Mouse (Mus musculus): ENCODE data around the gene Bcl7c. TPM values are rescaled to one million over a fixed set of nuclear protein-coding genes. Genes with fewer than 3 reads are reported as not detected.
"Not testable (repeated sequence)": the region's sequence is repeated elsewhere in the genome, so short reads cannot be mapped to it uniquely, and the experiment has no call there.

Bcl7c gene
- total RNA-seq, 2 experiments from 2014 or later = 38.6 TPM

GRCm38 (mm10) chr7:127718339-127718738 lies 9.6 kb upstream of the Bcl7c start:
- no peak for DNase-seq (ENCODE audit: low spot score in 2 of 2)

DNA sequence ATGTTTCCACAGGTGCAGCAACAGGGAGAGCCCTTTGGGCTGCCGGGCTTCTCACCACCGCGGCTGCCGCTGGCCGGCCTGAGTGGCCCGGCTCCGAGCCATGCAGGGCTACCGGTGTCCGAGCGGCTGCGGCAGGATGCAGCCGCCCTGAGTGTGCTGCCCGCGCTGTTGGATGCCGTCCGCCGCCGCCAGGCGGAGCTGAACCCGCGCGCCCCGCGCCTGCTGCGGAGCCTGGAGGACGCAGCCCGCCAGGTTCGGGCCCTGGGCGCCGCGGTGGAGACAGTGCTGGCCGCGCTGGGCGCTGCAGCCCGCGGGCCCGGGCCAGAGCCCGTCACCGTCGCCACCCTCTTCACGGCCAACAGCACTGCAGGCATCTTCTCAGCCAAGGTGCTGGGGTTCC lies 8.3 kb upstream of the Bcl7c start:
- peak; percentile 63 to 78 for DNase-seq (ENCODE audit: low spot score in 2 of 2)

DNA sequence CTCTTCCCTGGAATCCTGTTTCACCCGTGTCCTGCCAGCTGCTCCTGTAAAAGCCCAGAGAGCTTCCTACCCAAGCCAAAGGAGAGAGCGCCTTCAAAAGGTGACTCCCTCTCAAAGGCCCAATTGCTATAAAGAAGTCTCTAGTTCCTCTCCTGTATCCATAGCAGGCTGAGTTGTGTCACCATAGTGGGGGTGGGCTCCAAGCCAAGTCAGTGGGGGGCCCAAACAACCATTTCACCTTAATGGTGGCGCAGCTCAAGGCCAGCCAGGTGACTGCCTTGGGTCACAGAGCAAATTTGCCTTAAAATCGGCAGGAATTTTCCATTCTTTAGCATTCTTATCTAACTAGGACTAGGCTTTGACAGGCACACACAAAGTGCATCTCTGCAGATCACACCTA lies 6.1 kb upstream of the Bcl7c start:
- DNase-seq (ENCODE audit: low spot score in 2 of 2) = no peak

DNA sequence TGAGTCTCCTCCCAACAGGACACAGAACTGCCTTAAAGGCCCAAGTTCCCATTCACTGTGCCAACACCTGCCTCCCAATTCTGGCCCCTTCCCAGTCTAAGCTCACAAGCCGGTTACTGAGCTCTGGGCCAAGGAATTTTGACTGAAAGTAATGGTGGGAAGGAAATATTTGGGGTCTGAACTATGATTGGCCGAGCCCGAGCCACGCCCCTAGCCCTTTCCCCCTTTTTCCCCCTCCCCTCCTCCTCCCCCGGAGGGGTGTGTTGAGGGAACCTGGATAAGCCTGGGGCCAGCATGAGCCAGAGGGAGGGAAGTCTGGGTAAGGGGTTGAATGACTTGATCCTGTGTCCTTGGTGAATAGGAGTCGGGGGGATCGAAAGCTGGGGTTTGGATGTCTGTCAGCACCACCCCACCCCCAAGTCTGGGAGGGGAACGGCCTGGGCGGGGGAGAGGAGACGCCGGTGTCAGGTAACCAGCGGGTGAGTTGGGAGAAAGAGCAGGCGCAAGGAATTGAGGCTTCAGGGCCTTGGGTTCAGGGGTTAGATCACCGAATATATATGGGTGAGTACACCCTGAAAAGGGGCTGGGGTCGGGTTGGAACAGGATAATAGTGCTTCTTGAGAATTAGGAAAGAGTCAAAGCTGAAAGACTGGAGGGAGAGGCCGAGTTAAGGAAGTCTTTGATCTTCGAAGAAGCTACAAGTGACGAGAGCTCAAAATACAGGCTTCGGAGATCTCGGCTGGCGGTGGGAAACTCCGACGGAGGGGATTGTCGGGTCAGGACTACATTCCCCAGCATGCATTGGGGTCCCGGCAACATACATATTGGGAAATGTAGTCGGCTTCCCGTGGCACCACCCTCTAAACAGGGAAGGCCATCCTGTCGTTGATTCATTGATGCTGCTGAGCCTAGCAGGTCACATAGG lies 4.0 kb upstream of the Bcl7c start, which contains the start of gene Ctf1:
Gene Ctf1, plus strand, starts transcription at position 276 of the 925 bp plus-strand sequence.
- DNase-seq (ENCODE audit: low spot score in 2 of 2) = peak; percentile 70 to 77

GRCm38 (mm10) chr7:127711456-127711855 lies 2.7 kb upstream of the Bcl7c start:
- no peak for DNase-seq (ENCODE audit: low spot score in 2 of 2)

DNA sequence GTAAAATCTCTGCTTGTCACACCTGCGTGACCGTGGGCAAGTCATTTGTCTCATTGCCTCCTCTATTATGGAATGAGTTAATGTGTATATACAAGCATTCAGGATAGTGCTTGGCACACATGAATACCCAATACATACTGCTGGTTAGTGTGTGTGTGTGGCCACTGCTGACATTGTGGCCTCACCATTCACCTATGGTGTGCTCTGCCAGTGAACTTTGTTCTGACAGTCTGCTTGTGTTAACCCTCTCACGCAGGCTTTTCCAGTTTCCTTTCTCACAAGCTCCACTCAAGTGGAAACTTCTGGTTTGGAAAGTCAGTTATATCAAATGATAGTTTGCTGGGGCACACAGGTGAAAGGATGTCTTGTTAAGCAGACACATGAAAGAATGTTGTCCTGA lies 2.3 kb upstream of the Bcl7c start:
- no peak for DNase-seq (ENCODE audit: low spot score in 2 of 2)

- no peak for DNase-seq (ENCODE audit: low spot score in 2 of 2)
These were observed 687 bp upstream of the Bcl7c start for GRCm38 (mm10) chr7:127709261-127709979.

DNA sequence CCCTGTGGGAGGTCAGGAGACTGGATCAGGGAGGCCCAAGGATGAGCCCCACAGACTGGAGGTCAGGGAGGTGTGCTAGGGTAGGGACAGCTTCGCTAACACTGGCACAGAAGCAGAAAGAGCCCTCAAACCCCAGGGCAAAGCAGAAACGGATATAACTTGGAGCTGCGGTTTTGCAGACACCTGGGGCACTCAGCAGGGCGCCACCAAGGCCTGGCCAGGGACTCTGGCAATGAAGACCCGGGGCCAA lies 851 bp downstream of the Bcl7c start:
- no peak for DNase-seq (ENCODE audit: low spot score in 2 of 2)

DNA sequence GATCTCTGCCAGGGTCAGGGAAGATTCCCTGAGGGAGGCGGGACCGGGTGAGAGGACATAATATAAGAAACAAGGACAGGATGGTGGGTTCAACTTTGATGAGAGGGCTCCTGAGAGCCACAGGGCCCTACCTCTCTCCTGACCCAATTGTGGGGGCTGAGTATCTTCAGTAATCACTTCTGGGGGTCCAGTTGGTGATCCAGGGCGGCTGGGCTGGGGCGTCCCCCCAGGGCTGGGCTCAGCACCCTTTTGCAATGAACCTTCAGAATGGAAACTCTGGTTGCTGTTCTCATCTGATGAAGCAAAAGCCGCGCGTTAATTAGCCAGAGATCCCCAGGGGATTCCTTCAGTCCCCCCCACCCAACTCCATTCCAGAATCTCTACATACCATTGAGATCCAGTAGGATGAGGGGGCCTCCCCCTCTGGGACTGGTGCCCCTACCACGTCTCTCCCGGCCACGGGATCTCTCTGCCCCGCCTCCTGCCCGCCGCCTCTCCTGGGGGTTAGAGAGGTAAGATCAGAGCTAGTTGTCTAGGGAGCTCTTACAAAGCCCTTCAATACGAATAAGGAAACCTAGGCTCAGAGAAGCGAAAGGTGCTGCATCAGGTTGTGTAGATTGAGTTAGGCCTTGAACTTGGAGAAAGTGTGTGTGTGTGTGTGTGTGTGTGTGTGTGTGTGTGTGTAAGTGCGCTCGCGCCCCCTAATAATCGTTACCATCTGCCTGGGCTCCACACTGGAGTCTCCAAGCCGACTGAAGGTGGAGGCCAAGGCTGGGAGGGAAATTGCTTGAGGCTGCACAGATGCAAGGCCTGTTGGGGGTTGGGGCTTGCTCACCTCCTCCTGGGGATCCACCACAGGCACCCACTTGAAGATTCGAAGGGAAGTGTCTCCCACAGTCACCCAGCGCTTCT lies 1.4 kb downstream of the Bcl7c start:
- no peak for DNase-seq (ENCODE audit: low spot score in 2 of 2)

GRCm38 (mm10) chr7:127705706-127706105 lies 3.0 kb downstream of the Bcl7c start:
- DNase-seq (ENCODE audit: low spot score in 2 of 2) = no peak

DNA sequence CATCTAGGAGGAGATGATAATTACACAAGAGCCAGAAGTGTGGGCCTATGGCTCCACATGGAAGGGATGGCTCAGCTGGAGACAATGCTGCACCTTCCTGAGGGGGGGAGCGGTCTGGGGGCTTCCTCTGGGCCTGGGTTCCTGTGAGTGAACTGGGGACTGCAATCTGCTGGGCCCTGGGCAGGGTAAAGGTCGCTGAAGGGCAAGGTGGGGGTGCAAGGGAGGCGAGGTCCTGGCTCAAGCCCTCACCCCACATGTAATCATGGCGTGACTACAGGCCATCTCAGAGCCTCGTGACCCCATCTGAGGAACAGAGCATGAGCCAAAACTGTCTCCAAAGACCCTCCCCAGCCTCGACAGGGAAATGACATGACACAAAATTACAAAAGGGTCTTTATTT lies 4.1 kb downstream of the Bcl7c start:
- no peak for DNase-seq (ENCODE audit: low spot score in 2 of 2)

DNA sequence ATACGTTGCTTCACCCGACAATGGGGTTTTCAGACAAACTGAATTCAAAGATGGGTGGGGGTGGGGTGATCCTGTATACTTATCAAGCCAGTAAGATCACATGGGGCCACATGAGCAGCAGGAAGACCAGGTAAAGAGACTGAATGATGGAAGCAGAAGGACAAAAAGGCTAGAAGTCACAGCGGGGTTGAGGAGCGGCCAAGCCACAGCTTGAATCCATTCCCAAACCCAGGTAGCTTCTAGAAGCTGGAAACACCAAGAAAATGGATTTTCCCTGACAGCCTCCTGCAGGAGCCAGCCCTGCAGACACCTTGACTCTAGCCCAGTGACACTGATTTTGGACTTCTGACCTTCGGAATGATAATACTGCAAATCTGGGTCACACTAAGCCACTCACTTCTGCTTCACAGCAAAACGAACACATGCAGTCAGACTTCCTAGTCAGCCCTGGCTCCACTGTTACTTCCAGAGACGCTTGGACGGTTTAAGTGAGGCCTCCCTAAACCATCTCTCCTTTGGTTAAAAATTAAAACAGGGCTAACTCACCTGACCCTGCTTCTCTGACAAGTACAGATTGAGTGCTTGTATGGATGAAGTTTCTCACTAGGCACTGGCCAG lies 5.1 kb downstream of the Bcl7c start:
- DNase-seq (ENCODE audit: low spot score in 2 of 2) = no peak

- no peak for DNase-seq (ENCODE audit: low spot score in 2 of 2)
These were observed 7.9 kb downstream of the Bcl7c start for GRCm38 (mm10) chr7:127700712-127701331.

- no peak for DNase-seq (ENCODE audit: low spot score in 2 of 2)
These were observed 9.7 kb downstream of the Bcl7c start for GRCm38 (mm10) chr7:127698986-127699385.

DNA sequence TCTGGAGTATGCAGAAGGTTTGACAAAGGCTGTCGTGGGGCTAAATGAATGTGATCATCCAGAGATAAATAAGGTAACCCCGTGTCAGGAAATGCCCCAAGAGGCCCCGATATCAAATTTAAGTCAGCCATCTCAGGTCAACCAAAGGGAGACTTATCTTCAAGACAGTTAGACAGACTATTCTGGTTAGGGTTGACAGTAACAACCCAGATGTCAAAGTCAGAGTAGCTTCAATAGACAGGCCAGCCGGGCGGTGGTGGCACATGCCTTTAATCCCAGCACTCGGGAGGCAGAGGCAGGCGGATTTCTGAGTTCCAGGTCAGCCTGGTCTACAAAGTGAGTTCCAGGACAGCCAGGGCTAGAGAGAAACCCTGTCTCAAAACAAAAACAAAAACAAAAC lies 15.0 kb downstream of the Bcl7c start:
- DNase-seq (ENCODE audit: low spot score in 2 of 2) = not testable (repeated sequence)

GRCm38 (mm10) chr7:127693290-127693689 lies 15.4 kb downstream of the Bcl7c start:
- DNase-seq (ENCODE audit: low spot score in 2 of 2) = no peak

DNA sequence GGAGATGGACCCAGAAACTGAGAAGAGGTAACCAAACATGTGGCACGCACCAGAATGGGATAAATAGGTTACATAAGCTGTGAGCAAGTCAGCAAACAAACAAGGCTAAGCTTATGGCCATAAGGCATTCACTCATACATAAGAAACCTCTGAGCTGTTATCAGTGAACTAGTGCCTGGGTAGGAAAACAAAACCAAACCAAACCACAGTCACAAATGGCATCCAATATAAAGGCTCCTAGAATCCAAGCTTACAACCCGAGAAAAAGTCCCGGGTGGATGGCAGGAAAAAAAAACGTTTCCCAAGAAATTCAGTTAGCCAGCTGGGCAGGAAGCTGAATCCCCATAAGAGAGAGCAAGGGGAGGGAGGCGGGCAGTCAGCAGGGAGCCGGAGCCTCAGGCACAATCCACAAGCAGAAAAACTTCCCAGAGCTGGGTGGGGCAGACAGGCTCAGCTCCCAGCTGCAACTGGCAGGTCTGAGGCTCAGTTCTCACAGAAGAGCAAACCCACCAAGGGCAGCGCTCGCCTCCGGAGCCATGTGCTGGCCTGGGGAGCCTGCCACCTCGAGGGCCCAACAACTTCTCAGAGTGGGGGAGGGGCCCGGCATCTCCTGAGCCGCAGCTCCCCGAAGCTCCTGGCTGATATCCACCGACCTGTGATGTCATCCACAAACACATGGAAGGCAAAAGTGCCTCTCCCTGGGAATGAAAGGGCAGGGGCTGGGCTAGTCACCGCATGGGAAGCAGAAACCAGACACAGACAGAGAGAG lies 17.3 kb downstream of the Bcl7c start:
- DNase-seq (ENCODE audit: low spot score in 2 of 2) = peak; percentile 47 to 67

GRCm38 (mm10) chr7:127689626-127690280 lies 19.0 kb downstream of the Bcl7c start:
- DNase-seq (ENCODE audit: low spot score in 2 of 2) = no peak

GRCm38 (mm10) chr7:127688935-127689334 lies 19.8 kb downstream of the Bcl7c start:
- DNase-seq (ENCODE audit: low spot score in 2 of 2) = no peak

Measured in layer of hippocampus, postnatal 10 days (tissue).